Mouse (Mus musculus): ENCODE measurements at regions not wholly inside any gene's neighbourhood (a gene's known extent, or its start where the extent isn't known, plus 50 kb on each side); places are given as distances from the start of the nearest gene placed in this dataset.
A peak's percentile ranks its signal among the peaks of the same experiment; 100 is the strongest.

DNA sequence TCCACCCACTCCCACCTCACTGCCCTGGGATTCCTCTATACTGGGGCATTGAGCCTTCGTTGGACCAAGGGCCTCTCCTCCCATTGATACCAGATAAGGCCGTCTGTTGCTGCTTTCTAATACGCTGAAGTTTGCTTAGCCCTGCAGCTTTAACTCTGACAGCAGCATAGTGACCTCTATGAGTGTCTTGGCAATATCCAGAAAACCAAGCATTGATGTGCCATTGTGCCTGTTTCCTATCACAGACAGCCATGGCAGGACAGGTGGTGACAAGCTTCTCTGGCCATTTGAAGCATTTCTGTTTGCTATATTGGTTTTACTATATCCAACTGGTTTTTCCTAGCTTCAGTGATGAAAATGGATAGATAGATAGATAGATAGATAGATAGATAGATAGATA is 625.4 kb upstream of the Mpdz start:
- DNase-seq = no peak

DNA sequence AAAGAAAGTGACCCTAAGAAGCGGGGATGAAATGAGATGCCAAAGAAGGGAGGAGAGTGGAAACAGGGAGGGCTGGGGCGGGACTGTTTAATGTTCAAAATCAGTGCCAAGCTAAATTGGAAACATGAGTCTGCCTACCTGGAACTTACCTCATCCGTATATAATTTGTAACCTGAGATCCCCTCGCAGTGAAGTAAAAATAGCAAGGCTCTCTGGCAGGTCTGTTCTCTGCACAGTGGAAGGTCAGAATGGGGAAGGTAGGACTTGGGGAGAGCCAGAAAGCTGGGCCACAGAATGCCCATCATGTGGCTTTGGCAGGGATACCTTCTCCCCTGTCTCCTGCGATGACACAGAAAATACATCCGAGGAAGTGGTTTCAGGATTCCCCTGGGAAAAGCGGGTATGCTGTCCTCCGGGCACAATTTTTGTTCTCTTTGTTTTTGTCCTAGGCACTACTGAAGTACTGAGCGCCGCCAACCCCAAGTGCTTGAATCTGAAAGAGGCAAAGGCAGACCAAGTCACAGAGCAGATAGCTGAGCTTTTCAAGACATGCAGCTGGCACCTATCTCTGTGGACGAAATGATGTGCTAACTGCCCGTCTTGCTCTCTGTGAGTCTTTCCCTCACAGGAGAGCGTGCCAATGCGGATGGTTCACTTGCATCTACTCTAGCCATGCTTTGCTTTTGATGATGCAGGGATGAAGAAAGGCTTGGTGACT is 623.2 kb upstream of the Mpdz start:
- peak; percentile 3 to 31 for DNase-seq

DNA sequence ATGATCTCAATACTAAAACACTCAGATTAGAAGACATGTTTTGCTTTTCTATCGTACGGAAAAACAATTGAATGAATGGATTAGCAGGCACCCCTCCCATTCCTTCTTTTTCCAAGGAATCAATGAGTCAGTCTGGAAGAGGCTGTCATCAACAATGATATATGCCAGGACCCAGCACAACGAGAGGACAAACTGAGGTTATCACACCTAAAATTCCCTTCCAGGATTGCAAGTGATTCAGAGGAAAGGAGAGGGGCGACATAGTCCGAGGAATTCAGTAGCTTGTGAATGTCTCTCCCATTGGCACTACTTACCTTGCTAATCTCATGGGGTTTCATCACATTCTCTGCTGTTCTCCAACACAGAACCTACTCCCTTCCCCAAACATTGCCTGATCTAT is 620.1 kb upstream of the Mpdz start:
- DNase-seq = no peak

DNA sequence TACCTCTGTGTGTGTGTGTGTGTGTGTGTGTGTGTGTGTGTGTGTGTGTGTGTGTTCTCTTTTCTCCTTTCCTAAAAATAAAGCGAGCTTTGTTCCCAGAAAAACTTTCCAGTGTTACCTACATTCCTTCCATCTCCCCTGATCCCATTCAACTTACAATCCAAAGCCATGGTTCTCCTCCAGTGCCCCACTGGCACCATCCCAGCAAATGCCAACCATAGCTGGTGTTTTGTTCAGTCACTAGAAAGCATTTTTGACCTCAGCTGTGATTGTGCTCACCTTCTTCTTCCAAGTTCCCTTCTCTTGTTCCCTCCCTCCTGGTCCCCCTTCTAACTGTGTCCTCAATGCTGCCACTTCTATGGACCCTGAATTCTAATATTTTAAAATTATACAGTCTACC is 614.1 kb upstream of the Mpdz start:
- peak; percentile 82 for DNase-seq

DNA sequence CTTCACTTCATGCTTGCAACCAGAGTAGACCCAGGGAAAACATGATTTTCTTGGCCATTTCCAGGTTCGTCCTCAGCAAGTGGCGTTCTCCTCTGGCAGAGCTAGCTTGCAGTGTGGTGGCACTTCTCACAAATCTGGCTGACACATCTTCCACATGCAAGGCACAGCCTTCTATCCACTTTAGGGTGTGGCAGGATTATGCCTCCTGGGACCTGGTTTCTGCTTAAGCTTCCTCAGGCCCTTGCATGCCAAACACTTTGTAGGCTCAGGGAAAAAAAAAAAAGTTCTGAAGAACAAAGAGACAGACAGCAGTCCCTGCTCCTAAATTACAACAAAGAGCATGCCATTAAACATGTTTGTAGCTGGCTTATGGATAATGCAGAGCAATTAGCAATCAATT is 605.6 kb upstream of the Mpdz start:
- no peak for DNase-seq

DNA sequence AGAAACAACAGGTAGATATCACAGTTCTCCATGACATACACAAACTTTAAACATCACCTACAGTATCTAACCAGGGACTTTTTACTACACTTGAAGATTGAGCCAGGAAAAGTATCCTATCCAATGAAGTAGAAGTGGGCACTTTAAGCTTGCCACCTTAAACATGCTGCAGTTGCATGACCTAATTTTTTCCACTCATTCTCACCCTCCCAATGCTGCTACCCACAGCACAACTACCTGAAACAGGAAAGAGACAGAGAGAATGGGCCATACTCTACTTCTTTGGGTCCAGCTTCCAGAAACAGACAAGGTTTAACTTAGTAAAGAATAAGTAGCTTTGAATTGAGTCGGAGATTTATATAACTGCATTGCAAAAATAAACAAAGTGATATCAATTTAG is 594.9 kb upstream of the Mpdz start:
- DNase-seq = no peak

DNA sequence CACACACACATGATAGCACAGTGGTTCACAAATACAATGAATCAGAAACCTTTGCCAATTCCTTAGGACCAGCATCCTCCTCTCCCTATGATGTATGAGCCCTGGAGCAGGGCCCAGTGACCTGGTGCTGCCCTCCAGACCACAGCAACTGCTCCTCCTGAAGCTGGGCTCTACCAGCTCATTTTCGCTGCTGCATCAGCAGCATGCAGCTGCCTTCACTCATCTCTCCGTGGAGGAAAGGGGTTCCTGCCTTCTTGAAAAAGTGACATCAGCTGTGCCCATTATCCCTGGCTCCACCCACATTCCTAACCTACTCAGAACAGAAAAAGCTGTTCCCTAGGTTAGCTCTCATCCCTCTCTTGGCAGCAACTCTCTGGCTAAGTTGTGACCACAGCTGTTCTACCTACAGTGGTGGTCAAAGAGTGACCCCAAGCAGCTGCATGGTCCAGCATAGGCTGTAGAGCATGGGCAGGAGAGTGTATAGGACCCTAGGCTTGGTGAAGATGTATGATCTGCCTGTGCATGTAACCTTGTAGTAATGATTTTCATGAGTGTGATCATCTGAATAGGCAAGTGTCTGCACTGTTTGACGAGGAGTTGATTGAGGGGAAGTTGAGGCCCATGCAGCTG is 592.6 kb upstream of the Mpdz start:
- peak; percentile 40 to 61 for DNase-seq

DNA sequence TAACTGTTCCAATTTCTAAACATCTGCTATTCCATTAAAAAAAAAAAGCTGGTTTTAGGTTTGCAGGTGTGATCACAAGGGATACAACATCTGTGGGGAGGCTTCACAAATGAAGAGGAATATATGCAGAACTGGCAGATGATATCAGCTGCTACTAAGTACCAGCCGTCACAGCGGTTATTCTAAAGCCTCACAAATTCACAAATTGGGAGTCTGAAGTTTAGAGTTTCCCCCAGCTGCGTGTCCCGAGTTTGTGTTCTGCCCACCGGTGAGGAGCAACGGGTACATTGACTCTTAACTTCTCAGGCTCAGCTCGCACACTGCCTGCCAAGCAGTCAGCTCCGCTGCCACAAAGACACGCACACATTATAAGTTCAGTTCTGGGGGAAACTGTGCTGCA is 586.6 kb upstream of the Mpdz start:
- no peak for DNase-seq

DNA sequence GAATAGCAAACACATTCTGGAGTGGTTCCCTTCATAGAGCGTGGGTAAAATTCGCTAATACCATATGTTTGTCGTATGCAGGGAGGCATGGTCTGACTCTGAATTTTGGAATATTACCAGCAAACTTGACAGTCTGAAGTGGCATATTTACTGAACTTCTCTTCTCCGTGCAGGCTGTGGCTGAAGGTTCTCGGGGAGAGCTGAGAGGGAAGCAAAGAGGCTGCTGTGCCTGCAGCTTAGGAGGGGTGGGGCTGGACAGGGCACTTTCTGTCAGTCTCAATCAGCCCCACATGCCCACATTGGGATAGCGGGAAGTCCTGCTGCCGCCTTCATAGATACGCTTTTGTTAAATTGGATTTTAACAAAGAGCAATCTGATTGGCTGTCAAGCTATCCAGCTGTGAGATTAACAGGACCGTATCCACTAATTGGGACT is 584.8 kb upstream of the Mpdz start:
- DNase-seq = no peak

DNA sequence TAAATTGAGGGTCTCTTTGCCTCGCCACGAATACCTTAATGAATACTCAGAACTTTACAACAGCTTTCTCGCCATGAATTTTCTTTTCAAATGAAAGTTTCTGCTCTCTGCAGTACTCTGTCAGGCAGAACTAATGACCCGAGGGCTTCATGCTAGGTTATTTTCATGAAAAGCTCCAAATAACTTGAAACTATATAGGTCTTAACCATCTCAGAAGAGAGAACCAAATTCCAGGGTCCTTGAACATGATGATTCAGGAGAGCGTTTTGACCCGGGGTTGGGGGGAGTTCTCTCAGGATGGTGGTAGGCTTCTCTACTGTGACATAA is 558.8 kb upstream of the Mpdz start:
- DNase-seq = no peak

DNA sequence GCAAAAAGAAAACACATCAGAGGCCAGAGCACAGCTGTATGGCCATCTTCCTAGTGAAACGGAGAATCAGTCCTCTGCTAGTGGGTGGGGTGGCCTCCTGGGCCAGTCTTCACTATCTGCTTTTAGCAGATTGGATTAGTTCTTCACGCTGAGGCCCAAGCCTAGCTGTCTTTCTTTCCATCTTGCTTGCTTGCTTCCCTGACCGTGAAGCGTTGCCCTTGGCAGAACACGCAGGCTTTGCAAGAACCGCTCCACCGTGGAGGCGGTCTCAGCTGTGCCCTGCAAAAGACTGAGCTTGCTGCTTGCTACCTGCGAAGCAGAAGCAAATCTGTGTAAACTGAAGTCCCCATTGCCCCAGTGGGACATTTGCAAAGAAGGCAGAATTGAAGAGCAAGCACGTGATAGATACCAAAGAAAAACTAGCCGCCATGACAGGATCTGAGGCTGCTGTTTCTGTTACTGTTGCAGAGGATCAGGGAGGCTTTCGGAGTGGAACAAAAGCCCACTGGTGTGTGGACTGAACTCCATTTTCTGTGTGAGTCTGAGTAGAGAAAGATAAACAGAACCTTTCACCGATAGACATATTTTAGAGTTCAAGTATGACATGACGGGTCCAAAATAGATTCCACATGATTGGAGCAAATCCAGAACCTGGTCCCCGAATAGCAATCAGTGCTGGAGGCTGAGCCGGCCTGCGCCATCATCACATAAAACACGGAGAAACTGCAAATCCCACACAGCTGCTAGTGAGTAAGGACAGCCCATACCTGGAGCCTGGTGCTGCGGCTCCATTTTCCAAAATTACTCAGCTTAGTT is 558.2 kb upstream of the Mpdz start:
- no peak for DNase-seq

DNA sequence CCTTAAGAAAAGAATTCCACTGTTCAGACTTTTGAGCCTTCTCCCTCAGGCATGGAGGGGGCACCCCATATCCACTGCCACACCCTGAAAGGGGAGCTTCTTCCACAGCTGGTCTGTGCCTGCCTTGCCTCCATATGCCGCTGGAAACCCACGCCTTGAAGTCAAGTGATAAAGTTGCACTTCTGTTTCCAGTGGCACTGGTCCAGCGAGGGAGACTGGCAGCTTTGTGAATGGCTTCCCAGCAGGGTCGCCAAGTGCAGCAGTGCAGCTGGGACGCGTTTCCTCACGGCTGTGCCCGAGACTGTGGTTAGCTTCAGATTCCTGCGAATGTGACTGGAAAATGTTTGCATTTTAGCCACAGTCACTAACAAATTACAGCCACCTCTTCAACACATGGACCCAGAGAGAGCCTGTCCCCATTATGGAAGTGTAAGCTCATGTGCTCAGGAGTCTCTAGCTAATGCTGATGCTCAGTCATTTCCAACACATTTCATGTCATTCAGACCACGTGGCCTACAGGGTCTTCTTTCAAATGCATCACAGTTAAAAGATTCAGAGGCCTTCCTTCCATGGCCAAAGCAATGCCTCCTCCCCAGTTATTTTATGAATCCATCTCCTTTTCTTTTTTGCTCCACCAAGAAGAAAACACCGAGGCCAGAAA is 557.2 kb upstream of the Mpdz start:
- DNase-seq = no peak

DNA sequence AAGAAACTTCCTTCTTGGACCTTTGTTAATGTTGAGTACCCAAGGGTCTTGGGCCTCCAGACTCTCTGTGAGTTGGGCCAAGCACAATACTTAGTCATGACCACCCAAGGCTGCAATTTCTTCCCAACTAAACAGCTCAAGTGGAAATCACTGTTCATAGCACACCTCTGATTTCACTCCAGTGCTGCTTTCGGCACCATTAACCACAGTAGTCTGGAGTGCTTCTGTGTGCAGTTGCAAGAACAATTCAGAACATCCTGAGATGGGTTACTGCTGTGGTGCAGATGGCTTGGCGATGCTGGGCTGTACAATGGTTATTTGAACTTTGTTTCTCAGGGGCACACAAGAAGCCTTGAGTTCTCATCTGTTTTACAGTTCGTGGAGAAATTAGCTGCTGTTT is 556.5 kb upstream of the Mpdz start:
- DNase-seq = no peak

DNA sequence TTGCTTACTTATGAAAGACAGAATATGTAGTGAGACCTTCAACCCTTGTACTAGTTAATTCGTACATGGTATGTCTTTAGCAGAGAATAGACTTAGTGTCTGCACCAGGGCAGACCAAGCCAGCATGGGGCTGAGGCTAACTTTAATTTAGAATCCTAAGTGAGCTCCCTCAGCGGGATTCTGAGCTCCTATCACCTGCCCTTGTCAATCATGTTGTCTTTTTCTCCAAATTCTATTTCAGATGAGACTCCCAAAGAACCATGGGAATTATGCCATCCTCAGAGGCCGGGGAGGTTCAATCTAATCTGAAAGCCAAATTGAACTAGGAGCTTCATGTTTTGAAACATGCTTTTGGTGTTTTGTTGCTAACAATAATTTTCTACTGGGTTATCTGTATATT is 553.8 kb upstream of the Mpdz start:
- DNase-seq = no peak

DNA sequence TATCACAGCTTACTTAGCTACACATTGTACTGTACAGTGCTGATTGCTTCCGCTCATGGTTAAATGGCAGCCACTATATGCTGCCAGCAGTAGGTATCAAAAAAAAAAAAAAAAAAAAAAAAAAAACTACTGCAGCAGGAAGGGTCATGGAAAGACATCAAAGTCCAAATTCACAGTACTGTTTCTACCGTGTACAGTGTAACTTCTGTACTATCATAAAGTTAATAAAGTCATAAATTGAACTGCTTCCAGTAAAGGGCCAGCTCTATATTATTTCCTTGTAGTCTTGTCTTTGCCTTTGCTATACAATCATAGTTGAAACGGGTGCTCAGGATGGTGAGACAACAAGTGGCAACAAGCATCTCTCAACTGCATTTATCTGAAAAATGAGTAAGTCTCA is 552.6 kb upstream of the Mpdz start:
- DNase-seq = no peak

DNA sequence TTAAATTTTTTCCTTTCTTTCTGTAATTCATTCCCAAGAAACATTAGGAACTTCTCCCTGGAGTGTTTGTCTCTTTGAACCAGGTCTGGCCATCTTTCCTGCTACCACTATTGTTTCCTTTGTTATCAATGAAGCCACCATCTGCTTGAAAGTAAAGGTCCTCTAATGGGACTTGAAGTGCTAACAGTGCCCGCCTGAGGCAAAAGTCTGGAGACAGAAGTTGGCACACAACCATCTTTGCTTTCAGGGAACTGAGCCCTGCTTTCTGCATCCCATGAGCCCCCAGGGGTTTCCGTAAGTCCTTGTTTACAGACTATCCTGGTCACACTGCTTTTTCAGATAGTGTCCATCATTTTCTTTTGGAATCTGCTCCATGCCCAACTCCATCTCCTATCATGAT is 546.2 kb upstream of the Mpdz start:
- DNase-seq = no peak

DNA sequence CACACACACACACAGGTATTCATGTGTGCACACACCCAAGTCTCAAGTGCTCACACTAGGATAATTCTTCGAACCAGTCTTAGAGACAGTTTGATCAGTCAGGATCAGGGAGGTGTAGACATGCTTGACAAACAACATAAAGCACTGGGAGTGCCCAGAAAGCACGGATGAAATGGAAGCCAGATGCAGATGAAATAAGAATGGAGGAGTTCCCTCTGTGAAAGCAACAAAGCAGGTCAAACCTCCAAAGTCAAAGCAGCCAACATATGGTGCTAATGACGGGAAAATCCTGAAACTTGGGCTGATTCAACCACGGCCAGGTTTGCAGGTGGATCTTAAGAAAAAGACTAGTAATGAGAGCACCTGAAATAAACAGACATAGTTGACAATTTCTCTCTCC is 544.0 kb upstream of the Mpdz start:
- DNase-seq = no peak

DNA sequence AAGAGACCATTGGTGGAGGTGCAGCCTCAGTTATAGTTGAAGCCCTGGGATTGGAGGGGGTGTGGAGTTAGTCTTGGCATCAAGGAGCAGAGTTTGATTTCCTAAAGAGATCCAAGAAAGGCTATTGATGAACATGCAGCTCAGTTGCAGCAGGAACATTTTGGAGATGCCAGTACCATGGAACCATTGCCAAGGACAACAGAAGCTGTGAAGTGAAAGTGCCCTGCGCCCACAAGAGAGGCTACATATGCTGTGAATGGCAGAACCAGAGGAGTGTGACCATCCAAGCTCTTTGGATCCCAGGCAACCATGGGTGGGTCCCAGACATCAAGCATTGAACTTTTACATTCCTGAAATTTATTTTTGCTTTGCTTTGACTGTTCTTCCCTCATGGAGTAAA is 539.2 kb upstream of the Mpdz start:
- no peak for DNase-seq

DNA sequence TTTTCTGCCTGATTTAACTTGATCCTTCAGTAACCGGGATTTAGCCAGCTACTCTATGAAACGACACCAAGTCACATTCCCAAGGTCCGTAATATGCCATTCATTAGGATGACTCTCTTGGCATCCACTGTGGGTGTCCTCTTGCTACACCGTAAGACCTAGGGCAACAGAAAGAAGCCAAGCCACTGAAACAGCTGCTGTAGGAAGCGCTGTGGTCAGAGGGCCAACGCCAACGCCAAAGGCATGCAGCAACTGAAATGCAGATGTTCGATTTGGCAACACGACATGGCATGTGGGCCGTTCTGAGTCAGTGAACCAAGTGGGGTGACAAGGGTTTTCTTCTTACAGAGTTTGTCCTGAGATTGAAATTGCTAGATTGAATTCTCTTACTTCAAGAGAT is 527.9 kb upstream of the Mpdz start:
- no peak for DNase-seq

DNA sequence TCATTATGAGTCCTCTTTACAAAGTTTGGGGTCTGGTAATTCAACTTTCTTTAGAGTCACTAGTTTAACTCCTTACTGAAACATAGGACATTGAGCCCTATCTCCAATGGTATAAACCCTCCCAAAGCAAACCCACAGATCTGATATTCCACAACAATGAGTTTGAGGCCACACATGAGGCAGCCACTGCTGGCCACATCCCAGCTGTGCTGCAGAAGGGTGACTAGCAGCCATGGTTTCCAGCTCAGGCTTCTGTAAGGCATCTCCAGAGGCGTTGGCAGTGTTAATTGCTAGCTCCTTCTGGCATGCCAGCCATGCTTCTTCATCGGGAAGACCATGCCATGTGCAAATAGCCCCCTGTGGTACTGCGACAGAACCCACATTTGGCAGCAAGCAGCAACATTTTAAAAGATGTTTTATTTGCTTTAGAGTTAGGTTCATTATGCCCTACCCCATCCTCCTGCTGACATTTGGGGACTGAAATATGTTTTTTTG is 527.1 kb upstream of the Mpdz start:
- no peak for DNase-seq

DNA sequence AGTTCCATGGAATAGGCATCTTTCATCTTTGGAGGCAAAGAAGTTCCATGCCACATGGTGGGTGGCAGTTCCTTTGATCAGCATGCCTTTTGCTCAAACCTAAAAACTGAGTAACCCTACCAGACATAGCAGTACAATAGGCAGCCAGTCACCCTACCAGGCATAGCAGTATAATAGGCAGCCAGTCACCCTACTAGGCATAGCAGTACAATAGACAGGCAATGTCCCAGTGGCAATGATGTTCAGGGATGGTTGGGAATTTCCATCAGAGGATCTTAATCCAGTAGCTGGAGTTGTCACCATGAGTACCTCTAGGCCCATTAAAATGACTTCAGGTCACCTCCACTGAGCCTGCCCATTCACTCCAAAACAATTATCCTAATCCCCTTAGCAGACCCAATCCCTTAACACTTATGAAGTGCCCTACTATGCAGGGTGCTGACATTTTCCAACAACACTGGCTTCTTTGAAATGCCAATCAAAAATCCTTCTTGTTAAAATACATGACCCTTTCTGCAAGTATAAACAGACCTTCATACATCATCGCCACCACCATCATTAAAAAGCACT is 523.5 kb upstream of the Mpdz start:
- DNase-seq = no peak

DNA sequence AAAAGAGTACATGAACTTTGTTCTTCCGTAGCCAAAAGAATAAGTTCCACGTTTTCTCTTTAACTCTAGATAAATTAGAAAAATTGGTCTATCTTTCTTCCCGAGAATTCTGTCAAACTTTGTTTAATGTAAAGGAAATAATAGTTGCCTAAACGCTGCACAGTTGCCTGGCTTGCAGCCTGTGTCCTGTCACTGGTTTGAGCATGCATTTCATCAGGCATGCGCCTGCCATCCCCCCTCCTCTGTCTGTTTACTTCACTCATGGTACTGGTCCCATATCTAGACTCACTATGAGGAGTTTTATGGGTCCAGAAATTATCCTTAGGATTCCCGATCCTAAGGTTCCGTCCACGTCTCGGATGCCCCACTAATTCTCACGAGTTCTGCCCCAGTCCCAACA is 520.5 kb upstream of the Mpdz start:
- DNase-seq = no peak

DNA sequence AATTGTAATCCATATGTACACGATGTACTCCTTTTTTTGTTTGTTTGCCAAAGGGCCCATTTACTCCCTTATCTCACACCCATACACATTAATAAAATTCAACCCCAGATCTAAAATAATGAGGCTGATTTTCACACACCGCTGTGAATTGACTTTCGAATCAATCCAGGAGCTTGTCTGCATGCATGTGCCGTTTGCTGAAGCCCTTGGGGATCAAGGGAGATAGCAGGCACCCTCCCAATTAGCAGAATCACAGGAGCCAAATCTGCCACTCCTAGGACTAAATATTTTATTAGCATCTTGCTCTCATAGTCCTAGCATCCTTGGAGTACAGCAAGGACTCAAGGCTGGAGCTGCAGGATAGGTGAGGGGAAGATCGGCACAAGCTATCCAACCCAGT is 520.0 kb upstream of the Mpdz start:
- no peak for DNase-seq
